Mouse (Mus musculus) hindbrain, embryonic 11.5 days (tissue): ENCODE results near the gene Slc5a6. TPM values are rescaled to one million over a fixed set of nuclear protein-coding genes. Genes with fewer than 3 reads are reported as not detected.

ENCODE experiments used
- ATAC-seq: fragments of 200-750 bp; cut with Nextera tagmentation; 2 replicates; pipeline ENCODE4 v1.8.0; 2017; ENCODE audit warnings: mild to moderate bottlenecking, moderate TSS enrichment, moderate library complexity; ENCODE audit not compliant: low FRiP score
- DNase-seq: peaks from one replicate; pipeline ENCODE4 v3.0.0-alpha.2; 2015; ENCODE audit warnings: low spot score
- H3K27ac ChIP-seq: fragments of 300-500 bp; sonication (generic); 2 replicates; pipeline ENCODE4 v1.5.1; 2014; ENCODE audit warnings: mild to moderate bottlenecking, low read depth, low read length
- H3K27me3 ChIP-seq: fragments of 300-500 bp; sonication (generic); 2 replicates; pipeline ENCODE4 v1.6.1; 2014; ENCODE audit warnings: mild to moderate bottlenecking, low read length, moderate library complexity, mixed read lengths; ENCODE audit not compliant: control insufficient read depth, insufficient read depth
- H3K36me3 ChIP-seq: fragments of 300-500 bp; sonication (generic); 2 replicates; pipeline ENCODE4 v1.6.1; 2014; ENCODE audit warnings: mild to moderate bottlenecking, low read length, moderate library complexity, mixed read lengths; ENCODE audit not compliant: control insufficient read depth, insufficient read depth
- H3K4me1 ChIP-seq: fragments of 300-500 bp; sonication (generic); replicated peaks from 2 replicates; pipeline ENCODE4 v1.6.1; 2014; ENCODE audit warnings: low read length, mixed read lengths; ENCODE audit not compliant: control insufficient read depth, insufficient read depth
- H3K4me2 ChIP-seq: fragments of 300-500 bp; sonication (generic); replicated peaks from 2 replicates; pipeline ENCODE4 v1.6.1; 2014; ENCODE audit warnings: mild to moderate bottlenecking, low read depth, low read length
- H3K4me3 ChIP-seq: fragments of 300-500 bp; sonication (generic); 2 replicates; pipeline ENCODE4 v1.5.1; 2014; ENCODE audit warnings: low read depth, low read length
- H3K9ac ChIP-seq: fragments of 300-500 bp; sonication (generic); 2 replicates; pipeline ENCODE4 v1.6.1; 2014; ENCODE audit warnings: low read depth, low read length
- H3K9me3 ChIP-seq: fragments of 300-500 bp; sonication (generic); 2 replicates; pipeline ENCODE4 v1.6.1; 2016; ENCODE audit warnings: low read length; ENCODE audit not compliant: control insufficient read depth
- WGBS: fragments of 180-500 bp; shearing (Covaris S2); extraction: QIAGEN DNeasy Blood & Tissue Kit; methylation state at CpG from one replicate; pipeline ENCODE4 v1.1.7; 2014; 5-methylcytosine and 5-hydroxymethylcytosine counted together
- polyA plus RNA-seq: library from polyadenylated mRNA; unstranded; fragments of >200 nt; fragmentation: Nextera tagmentation; extraction: Ambion mirVana; gene quantifications from 2 replicates; pipeline ENCODE4 v1.2.1, GENCODE M21; 2014

Slc5a6 gene
- polyA plus RNA-seq, 1 experiment from 2014 or later: 6.3 TPM

GRCm38 (mm10) chr5:31086606-31087005 is 37.9 kb upstream of the Slc5a6 start:
- Histone ChIP-seq H3K4me1 (no peaks in the 10 kb centered on the region), H3K9me3 (no peaks in the 10 kb centered on the region), H3K36me3 (no peaks in the 10 kb centered on the region), H3K4me3 (no peak overlapping the region), H3K4me2 (no peak overlapping the region), H3K27ac (no peak overlapping the region), H3K9ac (no peak overlapping the region), H3K27me3 (peaks cover 23% of the 10 kb centered on the region)
- WGBS: 32% methylated on average over 7 of the region's 7 CpGs
- ATAC-seq (no peak), DNase-seq (peak; percentile 25)

GRCm38 (mm10) chr5:31083949-31084348 is 35.2 kb upstream of the Slc5a6 start:
- no peaks in the 10 kb centered on the region for H3K4me1 ChIP-seq
- H3K9ac ChIP-seq: no peak overlapping the region
- 0 out of 2 replicates have a peak, but pooled peaks cover 2% of the 10 kb centered on the region for H3K36me3 ChIP-seq
- H3K4me3 ChIP-seq: no peak overlapping the region
- 8% methylated on average over 8 of the region's 8 CpGs for WGBS
- H3K27ac ChIP-seq: no peak overlapping the region
- H3K27me3 ChIP-seq: peaks cover 2% of the 10 kb centered on the region; the same call in 1 of the 2 replicates
- peak; percentile 81 for ATAC-seq
- peak; percentile 58 for DNase-seq
- H3K9me3 ChIP-seq: no peaks in the 10 kb centered on the region
- no peak overlapping the region for H3K4me2 ChIP-seq

- peak overlapping the region; percentile 63 for H3K27ac ChIP-seq
- DNase-seq (peak; percentile 20), ATAC-seq (0 out of 2 replicates have a peak, but pooled peaks have one; percentile 39)
- H3K4me1 ChIP-seq: no peaks in the 10 kb centered on the region
- no peak overlapping the region for H3K4me3 ChIP-seq
- 0 out of 2 replicates have a peak, but pooled peaks cover 3% of the 10 kb centered on the region for H3K36me3 ChIP-seq
- H3K27me3 ChIP-seq: no peaks in the 10 kb centered on the region
- H3K4me2 ChIP-seq: no peak overlapping the region
- H3K9me3 ChIP-seq: no peaks in the 10 kb centered on the region
- no peak overlapping the region for H3K9ac ChIP-seq
- 36% methylated on average over 12 of the region's 12 CpGs for WGBS
Observed at GRCm38 (mm10) chr5:31082935-31083625, 34.4 kb upstream of the Slc5a6 start.

- ATAC-seq (peak; percentile 39; the same call in 1 of the 2 replicates), DNase-seq (peak; percentile 74)
- H3K4me1 ChIP-seq: no peaks in the 10 kb centered on the region
- no peak overlapping the region for H3K9ac ChIP-seq
- no peak overlapping the region for H3K4me2 ChIP-seq
- no peaks in the 10 kb centered on the region for H3K9me3 ChIP-seq
- peak overlapping the region; percentile 48; the same call in 1 of the 2 replicates for H3K27ac ChIP-seq
- 11% methylated on average over 5 of the region's 5 CpGs for WGBS
- H3K4me3 ChIP-seq: no peak overlapping the region
- H3K36me3 ChIP-seq: 0 out of 2 replicates have a peak, but pooled peaks cover 7% of the 10 kb centered on the region
- no peaks in the 10 kb centered on the region for H3K27me3 ChIP-seq
Observed at GRCm38 (mm10) chr5:31082355-31082754, 33.6 kb upstream of the Slc5a6 start.

GRCm38 (mm10) chr5:31081386-31081785 is 32.7 kb upstream of the Slc5a6 start:
- H3K4me1 ChIP-seq: no peaks in the 10 kb centered on the region
- DNase-seq: peak; percentile 68
- no peak overlapping the region for H3K9ac ChIP-seq
- no peak overlapping the region for H3K4me3 ChIP-seq
- peaks cover 10% of the 10 kb centered on the region; the same call in 1 of the 2 replicates for H3K36me3 ChIP-seq
- no peaks in the 10 kb centered on the region for H3K27me3 ChIP-seq
- 84% methylated on average over 3 of the region's 3 CpGs for WGBS
- no peak overlapping the region for H3K4me2 ChIP-seq
- ATAC-seq: no peak
- H3K9me3 ChIP-seq: no peaks in the 10 kb centered on the region
- H3K27ac ChIP-seq: no peak overlapping the region

- no peak for ATAC-seq
- 71% methylated on average over 3 of the region's 3 CpGs for WGBS
- H3K9ac ChIP-seq: no peak overlapping the region
- no peaks in the 10 kb centered on the region for H3K4me1 ChIP-seq
- no peak for DNase-seq
- H3K4me2 ChIP-seq: no peak overlapping the region
- H3K27ac ChIP-seq: no peak overlapping the region
- H3K27me3 ChIP-seq: no peaks in the 10 kb centered on the region
- no peak overlapping the region for H3K4me3 ChIP-seq
- peaks cover 12% of the 10 kb centered on the region; the same call in 1 of the 2 replicates for H3K36me3 ChIP-seq
- no peaks in the 10 kb centered on the region for H3K9me3 ChIP-seq
Observed at GRCm38 (mm10) chr5:31080795-31081164, 32.1 kb upstream of the Slc5a6 start.

- no peak for ATAC-seq
- no peak overlapping the region for H3K9ac ChIP-seq
- H3K27me3 ChIP-seq: no peaks in the 10 kb centered on the region
- DNase-seq: no peak
- no peaks in the 10 kb centered on the region for H3K9me3 ChIP-seq
- no peak overlapping the region for H3K27ac ChIP-seq
- H3K4me2 ChIP-seq: no peak overlapping the region
- no peak overlapping the region for H3K4me3 ChIP-seq
- H3K4me1 ChIP-seq: no peaks in the 10 kb centered on the region
- H3K36me3 ChIP-seq: peaks cover 12% of the 10 kb centered on the region; the same call in 1 of the 2 replicates
- WGBS: 85% methylated on average over 13 of the region's 13 CpGs
Observed at GRCm38 (mm10) chr5:31080059-31080794, 31.5 kb upstream of the Slc5a6 start.

GRCm38 (mm10) chr5:31076346-31076745 is 27.6 kb upstream of the Slc5a6 start:
- DNase-seq (no peak), ATAC-seq (no peak)
- H3K4me1 ChIP-seq: no peaks in the 10 kb centered on the region
- H3K4me3 ChIP-seq: no peak overlapping the region
- no peaks in the 10 kb centered on the region for H3K9me3 ChIP-seq
- H3K36me3 ChIP-seq: peaks cover 18% of the 10 kb centered on the region
- no peak overlapping the region for H3K9ac ChIP-seq
- no peak overlapping the region for H3K27ac ChIP-seq
- no peaks in the 10 kb centered on the region for H3K27me3 ChIP-seq
- no peak overlapping the region for H3K4me2 ChIP-seq
- 91% methylated on average over 13 of the region's 13 CpGs for WGBS
